13 mouse cellular contexts compared by ENCODE assay signal in genomic region chr2:90199606-90200005, GRCm38 (mm10). TPM values are rescaled to one million over a fixed set of nuclear protein-coding genes. Genes with fewer than 3 reads are reported as not detected.
"Had no signal": no experiment of that assay in that cellular context is flagged by ENCODE, and none has a peak within 500 bp of the region (broad histone marks: within the 10 kb centered on the region; RNA-seq: fewer than 3 reads in every experiment).

No protein-coding gene starts in this region.

RNA-seq across cellular contexts. Expression of gene Olfr1506, which starts 24.7 kb away (rescaled TPM):
- total RNA-seq: forebrain, postnatal 0 days; gastrocnemius, adult 18-20 months; gastrocnemius, adult 2 months; gastrocnemius, adult 8-10 months; gastrocnemius, postnatal 10 days; gastrocnemius, postnatal 14 days; gastrocnemius, postnatal 25 days; gastrocnemius, postnatal 36 days; granulocyte monocyte progenitor cell, adult 5-6 weeks; heart, adult 18-20 months; heart, adult 2 months; heart, adult 8-10 months had no signal

RNA-seq across cellular contexts. Expression of gene Olfr1270, which starts 46.7 kb away (rescaled TPM):
- total RNA-seq: forebrain, postnatal 0 days; gastrocnemius, adult 18-20 months; gastrocnemius, adult 2 months; gastrocnemius, adult 8-10 months; gastrocnemius, postnatal 10 days; gastrocnemius, postnatal 14 days; gastrocnemius, postnatal 25 days; gastrocnemius, postnatal 36 days; gastrocnemius, postnatal 4 days; granulocyte monocyte progenitor cell, adult 5-6 weeks; heart, adult 18-20 months; heart, adult 2 months; heart, adult 8-10 months had no signal

RNA-seq across cellular contexts. Expression of gene Olfr32, which starts 57.5 kb away (rescaled TPM):
- total RNA-seq: forebrain, postnatal 0 days; gastrocnemius, adult 18-20 months; gastrocnemius, adult 2 months; gastrocnemius, adult 8-10 months; gastrocnemius, postnatal 10 days; gastrocnemius, postnatal 14 days; gastrocnemius, postnatal 25 days; gastrocnemius, postnatal 36 days; gastrocnemius, postnatal 4 days; granulocyte monocyte progenitor cell, adult 5-6 weeks; heart, adult 18-20 months; heart, adult 2 months; heart, adult 8-10 months had no signal

RNA-seq across cellular contexts. Expression of gene Olfr142, which starts 57.8 kb away (rescaled TPM):
- total RNA-seq: forebrain, postnatal 0 days; gastrocnemius, adult 18-20 months; gastrocnemius, adult 2 months; gastrocnemius, adult 8-10 months; gastrocnemius, postnatal 10 days; gastrocnemius, postnatal 14 days; gastrocnemius, postnatal 25 days; gastrocnemius, postnatal 36 days; gastrocnemius, postnatal 4 days; granulocyte monocyte progenitor cell, adult 5-6 weeks; heart, adult 18-20 months; heart, adult 2 months; heart, adult 8-10 months had no signal
